Mouse (Mus musculus) heart, postnatal 0 days (tissue): ENCODE results near the gene Poll. TPM values are rescaled to one million over a fixed set of nuclear protein-coding genes. Genes with fewer than 3 reads are reported as not detected.

Experiments
- ATAC-seq: fragments of 200-750 bp; cut with Nextera tagmentation; 2 replicates; pipeline ENCODE4 v1.8.0; 2017; ENCODE audit warnings: low read depth, moderate number of reproducible peaks, moderate library complexity; ENCODE audit not compliant: insufficient read depth
- DNase-seq: peaks from one replicate; pipeline ENCODE4 v3.0.0-alpha.2; 2016; ENCODE audit warnings: low spot score
- H3K27ac ChIP-seq: fragments of 300-500 bp; sonication (generic); 2 replicates; pipeline ENCODE4 v1.5.1; 2014; ENCODE audit warnings: low read depth, mild to moderate bottlenecking
- H3K27me3 ChIP-seq: fragments of 300-500 bp; sonication (generic); 2 replicates; pipeline ENCODE4 v1.6.1; 2014; ENCODE audit warnings: low read length, mixed read lengths; ENCODE audit not compliant: control insufficient read depth, insufficient read depth
- H3K36me3 ChIP-seq: fragments of 300-500 bp; sonication (generic); replicated peaks from 2 replicates; pipeline ENCODE4 v1.6.1; 2014; ENCODE audit warnings: low read length, mixed read lengths; ENCODE audit not compliant: control insufficient read depth, insufficient read depth
- H3K4me1 ChIP-seq: fragments of 300-500 bp; sonication (generic); 2 replicates; pipeline ENCODE4 v1.6.1; 2014; ENCODE audit warnings: antibody characterized with exemption; ENCODE audit not compliant: control insufficient read depth, insufficient read depth
- H3K4me2 ChIP-seq: fragments of 300-500 bp; sonication (generic); 2 replicates; pipeline ENCODE4 v1.6.1; 2014; ENCODE audit warnings: low read depth, mild to moderate bottlenecking, low read length, moderate library complexity
- H3K4me3 ChIP-seq: fragments of 300-500 bp; sonication (generic); 2 replicates; pipeline ENCODE4 v1.5.1; 2014; ENCODE audit warnings: low read depth, low read length
- H3K9ac ChIP-seq: fragments of 300-500 bp; sonication (generic); replicated peaks from 2 replicates; pipeline ENCODE4 v1.6.1; 2014; ENCODE audit warnings: low read depth, low read length, mixed read lengths
- H3K9me3 ChIP-seq: fragments of 300-500 bp; sonication (generic); replicated peaks from 2 replicates; pipeline ENCODE4 v1.6.1; 2016; ENCODE audit warnings: low read length; ENCODE audit not compliant: control insufficient read depth
- CTCF ChIP-seq: IDR thresholded peaks from 2 replicates; pipeline ENCODE4 v1.5.1; 2016; ENCODE audit warnings: antibody characterized with exemption, control low read depth, low read depth
- EP300 ChIP-seq: IDR thresholded peaks from 2 replicates; pipeline ENCODE4 v1.6.1; 2016; ENCODE audit warnings: antibody characterized with exemption, low read depth
- WGBS: fragments of 180-500 bp; shearing (Covaris S2); extraction: QIAGEN DNeasy Blood & Tissue Kit; methylation state at CpG from one replicate; pipeline ENCODE4 v1.1.7; 2014; 5-methylcytosine and 5-hydroxymethylcytosine counted together
- polyA plus RNA-seq: library from polyadenylated mRNA; unstranded; fragments of >200 nt; fragmentation: Nextera tagmentation; extraction: Ambion mirVana; gene quantifications from 2 replicates; pipeline ENCODE4 v1.2.1, GENCODE M21; 2015
- total RNA-seq: library from RNA; depleted of rRNA; stranded (reverse); fragments of >200 nt; gene quantifications from 2 replicates; pipeline ENCODE4 v1.2.3, GENCODE M21; 2014; ENCODE audit warnings: low replicate concordance

Poll gene
- total and polyA plus RNA-seq, 2 experiments from 2014 or later = 9.3 to 12.7 TPM

- H3K4me3 ChIP-seq = no peak overlapping the region
- TF ChIP-seq CTCF = no peak
- no peak for TF ChIP-seq EP300
- H3K27me3 ChIP-seq = no peaks in the 10 kb centered on the region
- H3K9me3 ChIP-seq = no peaks in the 10 kb centered on the region
- peaks cover 1% of the 10 kb centered on the region for H3K36me3 ChIP-seq
- H3K27ac ChIP-seq = no peak overlapping the region
- WGBS = 47% methylated on average over 7 of the region's 7 CpGs
- H3K9ac ChIP-seq = no peak overlapping the region
- no peak overlapping the region for H3K4me2 ChIP-seq
- ATAC-seq (no peak), DNase-seq (no peak)
- peaks cover 19% of the 10 kb centered on the region for H3K4me1 ChIP-seq
Measured at GRCm38 (mm10) chr19:45533617-45534016, 26.7 kb downstream of the Poll start.

GRCm38 (mm10) chr19:45531554-45531953 is 28.8 kb downstream of the Poll start:
- no peak overlapping the region for H3K27ac ChIP-seq
- ATAC-seq = peak; percentile 81
- H3K9ac ChIP-seq = no peak overlapping the region
- H3K4me2 ChIP-seq = no peak overlapping the region
- TF ChIP-seq EP300 = no peak
- TF ChIP-seq CTCF = no peak
- H3K27me3 ChIP-seq = no peaks in the 10 kb centered on the region
- WGBS = 50% methylated on average over 6 of the region's 6 CpGs
- no peaks in the 10 kb centered on the region for H3K9me3 ChIP-seq
- peaks cover 19% of the 10 kb centered on the region for H3K4me1 ChIP-seq
- H3K4me3 ChIP-seq = no peak overlapping the region
- peak; percentile 46 for DNase-seq
- peaks cover 22% of the 10 kb centered on the region for H3K36me3 ChIP-seq

DNA sequence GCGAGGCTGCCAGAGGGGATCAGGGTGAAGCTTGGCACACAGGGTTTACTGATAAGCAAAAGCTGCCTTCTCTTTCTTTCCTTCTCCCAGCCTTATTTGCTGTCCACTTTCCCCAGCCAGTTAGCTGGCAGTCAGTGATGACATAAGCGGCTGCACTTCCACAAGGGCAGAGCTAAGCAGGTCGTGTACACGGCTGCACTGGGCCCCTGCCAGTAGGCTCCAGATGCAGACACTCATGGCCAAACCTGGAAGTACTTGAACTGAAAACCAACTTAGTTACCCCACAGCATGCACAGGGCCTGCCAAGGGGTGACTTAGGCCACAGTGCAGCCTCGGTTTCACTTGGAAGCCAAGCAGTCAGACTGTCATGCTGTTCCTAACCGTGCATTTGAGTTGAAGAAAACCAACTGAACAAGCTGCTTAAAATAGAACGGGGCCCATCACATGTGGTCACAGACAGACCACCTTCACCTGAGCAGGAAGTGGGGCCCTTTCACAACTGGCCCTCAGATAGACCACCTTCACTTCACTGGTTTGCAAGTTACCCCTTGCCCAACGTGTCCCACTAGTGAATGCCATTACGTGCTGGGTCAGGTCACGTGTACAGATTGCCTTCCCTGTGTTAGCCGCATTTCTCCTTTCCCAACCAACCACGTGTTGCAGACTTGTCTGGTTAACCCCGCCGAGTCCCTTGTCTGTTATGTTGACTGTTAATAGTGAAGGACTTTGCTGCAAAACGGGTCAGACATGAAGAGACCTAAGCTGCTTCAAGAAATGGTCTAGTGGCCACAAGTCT is 29.9 kb downstream of the Poll start:
- Histone ChIP-seq H3K36me3 (peaks cover 22% of the 10 kb centered on the region), H3K9me3 (no peaks in the 10 kb centered on the region), H3K4me1 (peaks cover 19% of the 10 kb centered on the region), H3K4me2 (peak overlapping the region; percentile 9; the same call in 1 of the 2 replicates), H3K9ac (no peak overlapping the region), H3K27ac (peak overlapping the region; percentile 77), H3K27me3 (no peaks in the 10 kb centered on the region), H3K4me3 (no peak overlapping the region)
- ATAC-seq (peak; percentile 74), DNase-seq (peak; percentile 65)
- WGBS = 46% methylated on average over 15 of the region's 15 CpGs
- no peak for TF ChIP-seq EP300
- no peak for TF ChIP-seq CTCF

DNA sequence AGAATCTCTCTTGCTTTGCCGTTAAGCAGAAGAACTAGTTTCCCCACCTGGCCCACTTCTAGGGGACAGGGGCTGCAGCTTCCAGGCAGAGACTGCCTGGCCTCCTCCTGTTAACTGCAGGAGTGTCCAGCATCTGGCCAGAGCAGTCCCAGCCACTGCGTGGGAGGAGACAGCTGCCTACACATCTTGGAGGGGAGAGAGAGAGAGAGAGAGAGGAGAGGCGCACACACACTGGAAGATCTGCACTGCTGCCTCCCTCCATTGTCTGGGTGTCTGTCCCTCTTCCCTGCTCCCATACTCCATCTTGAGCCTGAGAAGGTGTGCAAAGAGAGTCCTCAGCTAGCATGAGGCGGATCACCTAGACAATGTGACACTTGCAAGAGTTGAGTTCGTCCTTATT is 31.0 kb downstream of the Poll start:
- TF ChIP-seq EP300 (no peak), CTCF (no peak)
- 0 out of 2 replicates have a peak overlapping the region, but pooled peaks have one; percentile 3 for H3K9ac ChIP-seq
- H3K4me3 ChIP-seq = no peak overlapping the region
- H3K9me3 ChIP-seq = no peaks in the 10 kb centered on the region
- H3K36me3 ChIP-seq = peaks cover 26% of the 10 kb centered on the region
- no peak overlapping the region for H3K4me2 ChIP-seq
- H3K4me1 ChIP-seq = peaks cover 19% of the 10 kb centered on the region
- H3K27me3 ChIP-seq = no peaks in the 10 kb centered on the region
- H3K27ac ChIP-seq = peak overlapping the region; percentile 77; the same call in 1 of the 2 replicates
- WGBS = 54% methylated on average over 5 of the region's 5 CpGs
- ATAC-seq (no peak), DNase-seq (no peak)

DNA sequence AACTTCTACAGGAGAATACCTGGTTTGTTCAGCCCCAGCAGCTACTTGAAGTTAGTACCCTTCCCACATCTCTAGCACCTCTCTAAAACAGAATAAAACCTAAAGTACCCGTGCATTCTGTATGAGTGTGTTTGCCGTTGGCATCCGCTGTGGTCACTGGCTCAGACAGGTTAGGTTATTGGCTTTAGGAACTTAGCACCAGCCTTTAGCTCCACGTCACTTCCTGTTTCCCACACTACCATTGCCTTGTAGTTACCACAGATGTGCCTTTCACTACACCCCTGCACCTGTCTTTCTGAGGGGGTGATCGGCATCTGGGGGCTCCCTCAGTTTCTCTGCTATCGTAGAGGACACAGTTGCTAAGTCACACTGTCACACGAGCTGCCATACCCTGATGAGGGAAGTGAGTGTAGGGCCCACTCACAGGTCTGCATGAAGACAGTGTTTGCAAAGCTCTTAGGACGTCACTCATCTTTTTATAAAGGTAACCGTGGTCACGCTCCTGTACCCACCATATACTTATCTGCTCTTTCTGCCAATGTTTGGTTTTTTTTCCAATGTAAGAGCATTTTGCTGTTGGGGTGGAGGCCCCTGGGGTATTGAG is 32.3 kb downstream of the Poll start:
- DNase-seq (no peak), ATAC-seq (no peak)
- no peaks in the 10 kb centered on the region for H3K9me3 ChIP-seq
- no peak overlapping the region for H3K4me3 ChIP-seq
- 84% methylated on average over 10 of the region's 10 CpGs for WGBS
- H3K27ac ChIP-seq = peak overlapping the region; percentile 13; the same call in 1 of the 2 replicates
- H3K27me3 ChIP-seq = no peaks in the 10 kb centered on the region
- TF ChIP-seq EP300 (no peak), CTCF (no peak)
- H3K4me1 ChIP-seq = peaks cover 19% of the 10 kb centered on the region
- H3K4me2 ChIP-seq = no peak overlapping the region
- no peak overlapping the region for H3K9ac ChIP-seq
- H3K36me3 ChIP-seq = peaks cover 37% of the 10 kb centered on the region
